Mouse (Mus musculus) heart, postnatal 36 days (tissue): ENCODE results near the gene Mbnl2. TPM values are rescaled to one million over a fixed set of nuclear protein-coding genes. Genes with fewer than 3 reads are reported as not detected.

Source experiments
- DNase-seq, 2 experiments: peaks; one replicate each; pipeline ENCODE4 v3.0.0; 2021 to 2022
- intact Hi-C: fragments of 180-260 bp; cut with DNase I; formaldehyde crosslinking; loops from one replicate; pipeline ENCODE4 v1.15.1; 2025
- total RNA-seq, 2 experiments: library from RNA; stranded (reverse); gene quantifications; 2 replicates each; pipeline ENCODE4 v1.2.3; 2021

Mbnl2 gene
- total RNA-seq = 100 to 1,000 TPM; 248 to 254 TPM

- intact Hi-C loops = loop anchor here (1.0 to 10.0 kb wide), 5 partner anchors 12 to 269 kb away; no protein-coding TSS in a partner anchor
- peak; percentile 94 for DNase-seq
These were observed at the start of gene Mbnl2 for GRCm38 (mm10) chr14:120275246-120276238. Gene Mbnl2, plus strand, starts transcription at chr14:120275669.

GRCm38 (mm10) chr14:120232076-120232496 is 43.4 kb upstream of the Mbnl2 start:
- peak; percentile 9 to 15 for DNase-seq
- intact Hi-C loops = no loop called here

- DNase-seq = no peak
- intact Hi-C loops = no loop called here
These were observed 39.9 kb upstream of the Mbnl2 start for GRCm38 (mm10) chr14:120235610-120236009.

GRCm38 (mm10) chr14:120238501-120238900 is 37.0 kb upstream of the Mbnl2 start:
- intact Hi-C loops = no loop called here
- DNase-seq = no peak

GRCm38 (mm10) chr14:120240209-120240608 is 35.3 kb upstream of the Mbnl2 start:
- DNase-seq = no peak
- intact Hi-C loops = no loop called here

GRCm38 (mm10) chr14:120242711-120243110 is 32.8 kb upstream of the Mbnl2 start:
- intact Hi-C loops = no loop called here
- no peak for DNase-seq

GRCm38 (mm10) chr14:120245081-120245705 is 30.3 kb upstream of the Mbnl2 start:
- intact Hi-C loops = no loop called here
- DNase-seq = no peak

- no peak for DNase-seq
- intact Hi-C loops = no loop called here
These were observed 22.1 kb upstream of the Mbnl2 start for GRCm38 (mm10) chr14:120253331-120253730.

- DNase-seq = no peak
- intact Hi-C loops = no loop called here
These were observed 19.3 kb upstream of the Mbnl2 start for GRCm38 (mm10) chr14:120256146-120256545.

GRCm38 (mm10) chr14:120256623-120257384 is 18.7 kb upstream of the Mbnl2 start:
- intact Hi-C loops = no loop called here
- DNase-seq = no peak

GRCm38 (mm10) chr14:120257483-120257882 is 18.0 kb upstream of the Mbnl2 start:
- intact Hi-C loops = no loop called here
- no peak for DNase-seq

GRCm38 (mm10) chr14:120259426-120259825 is 16.0 kb upstream of the Mbnl2 start:
- no peak for DNase-seq
- intact Hi-C loops = no loop called here

GRCm38 (mm10) chr14:120261606-120262005 is 13.9 kb upstream of the Mbnl2 start:
- intact Hi-C loops = loop anchor here (2.0 to 10.0 kb wide), 4 partner anchors 123 to 503 kb away; no protein-coding TSS in a partner anchor
- DNase-seq = no peak

GRCm38 (mm10) chr14:120262660-120263379 is 12.6 kb upstream of the Mbnl2 start:
- no peak for DNase-seq

GRCm38 (mm10) chr14:120263380-120264135 is 11.9 kb upstream of the Mbnl2 start:
- intact Hi-C loops = loop anchor here (1.0 to 10.0 kb wide), 6 partner anchors 12 to 501 kb away; partner anchors contain the start of gene Mbnl2
- DNase-seq = peak; percentile 66 to 76

More at GRCm38 (mm10) chr14:120262660-120263379, 12.6 kb upstream of the Mbnl2 start:
- intact Hi-C loops = loop anchor here (1.0 to 10.0 kb wide), 6 partner anchors 12 to 502 kb away; partner anchors contain the start of gene Mbnl2

- intact Hi-C loops = loop anchor here (10.0 kb wide), 1 partner anchor 499 kb away; no protein-coding TSS in a partner anchor
- no peak for DNase-seq
These were observed 9.6 kb upstream of the Mbnl2 start for GRCm38 (mm10) chr14:120265886-120266285.

- DNase-seq = no peak
- intact Hi-C loops = loop anchor here (10.0 kb wide), 1 partner anchor 498 kb away; no protein-coding TSS in a partner anchor
These were observed 8.3 kb upstream of the Mbnl2 start for GRCm38 (mm10) chr14:120267130-120267529.

- intact Hi-C loops = loop anchor here (10.0 kb wide), 1 partner anchor 275 kb away; no protein-coding TSS in a partner anchor
- no peak for DNase-seq
These were observed 5.4 kb upstream of the Mbnl2 start for GRCm38 (mm10) chr14:120270031-120270430.

GRCm38 (mm10) chr14:120270633-120271032 is 4.8 kb upstream of the Mbnl2 start:
- no peak for DNase-seq
- intact Hi-C loops = loop anchor here (10.0 kb wide), 1 partner anchor 274 kb away; no protein-coding TSS in a partner anchor
